Mouse (Mus musculus) embryonic facial prominence, embryonic 15.5 days (tissue): ENCODE measurements around the gene Mmp3. TPM values are rescaled to one million over a fixed set of nuclear protein-coding genes. Genes with fewer than 3 reads are reported as not detected.
"Not testable (repeated sequence)": the region's sequence is repeated elsewhere in the genome, so short reads cannot be mapped to it uniquely, and the experiment has no call there.

Source experiments
- ATAC-seq: fragments of 200-750 bp; cut with Nextera tagmentation; 2 replicates; pipeline ENCODE4 v1.8.0; 2017; ENCODE audit warnings: low read depth, moderate TSS enrichment; ENCODE audit not compliant: insufficient number of reproducible peaks, low FRiP score, low TSS enrichment
- H3K27ac ChIP-seq: fragments of 300-500 bp; sonication (generic); replicated peaks from 2 replicates; pipeline ENCODE4 v1.5.1; 2015; ENCODE audit warnings: mild to moderate bottlenecking, inconsistent platforms
- H3K27me3 ChIP-seq: fragments of 300-500 bp; sonication (generic); 2 replicates; pipeline ENCODE4 v1.6.1; 2015; ENCODE audit warnings: inconsistent platforms
- H3K36me3 ChIP-seq: fragments of 300-500 bp; sonication (generic); 2 replicates; pipeline ENCODE4 v1.6.1; 2015; ENCODE audit warnings: mild to moderate bottlenecking, inconsistent platforms
- H3K4me1 ChIP-seq: fragments of 300-500 bp; sonication (generic); 2 replicates; pipeline ENCODE4 v1.6.1; 2015; ENCODE audit warnings: inconsistent platforms
- H3K4me2 ChIP-seq: fragments of 300-500 bp; sonication (generic); replicated peaks from 2 replicates; pipeline ENCODE4 v1.6.1; 2015; ENCODE audit warnings: mild to moderate bottlenecking, inconsistent platforms
- H3K4me3 ChIP-seq: fragments of 300-500 bp; sonication (generic); replicated peaks from 2 replicates; pipeline ENCODE4 v1.5.1; 2015; ENCODE audit warnings: mild to moderate bottlenecking, inconsistent platforms
- H3K9ac ChIP-seq: fragments of 300-500 bp; sonication (generic); 2 replicates; pipeline ENCODE4 v1.6.1; 2015; ENCODE audit warnings: inconsistent platforms
- H3K9me3 ChIP-seq: fragments of 300-500 bp; sonication (generic); replicated peaks from 2 replicates; pipeline ENCODE4 v1.6.1; 2016; ENCODE audit warnings: inconsistent platforms
- WGBS: fragments of 180-500 bp; shearing (Covaris S2); methylation state at CpG from one replicate; pipeline ENCODE4 v1.1.7; 2015; 5-methylcytosine and 5-hydroxymethylcytosine counted together
- polyA plus RNA-seq: library from polyadenylated mRNA; unstranded; fragments of >200 nt; fragmentation: Nextera tagmentation; extraction: Ambion mirVana; gene quantifications from 2 replicates; pipeline ENCODE4 v1.2.1, GENCODE M21; 2015

The Mmp3 gene
- polyA plus RNA-seq = 0.54 and 0.61 TPM in 2 replicates

DNA sequence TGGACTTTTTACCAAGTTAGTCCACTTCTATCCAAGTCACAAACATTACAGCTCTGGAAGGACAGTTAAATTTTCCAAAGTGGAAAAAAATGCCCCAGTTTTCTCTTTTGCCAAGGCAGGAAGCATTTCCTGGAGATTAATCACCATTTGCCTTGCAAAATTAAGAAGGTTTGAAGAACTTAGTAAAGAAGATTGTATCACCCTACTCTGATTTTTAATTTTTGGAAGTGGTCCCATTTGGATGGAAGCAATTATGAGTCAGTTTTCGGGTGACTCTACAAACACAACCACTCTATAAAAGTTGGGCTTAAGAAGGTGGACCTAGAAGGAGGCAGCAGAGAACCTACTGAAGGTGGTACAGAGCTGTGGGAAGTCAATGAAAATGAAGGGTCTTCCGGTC lies at the start of gene Mmp3:
TSS of gene Mmp3 (plus strand) at position 301 of the 400 bp plus-strand sequence.
- Histone ChIP-seq H3K4me2 (no peak within 1 kb of the TSS), H3K9me3 (no peaks in the 10 kb centered on the region), H3K27ac (no peak within 1 kb of the TSS), H3K36me3 (no peaks in the 10 kb centered on the region), H3K27me3 (no peaks in the 10 kb centered on the region), H3K4me3 (no peak within 1 kb of the TSS), H3K4me1 (no peaks in the 10 kb centered on the region), H3K9ac (no peak within 1 kb of the TSS)
- 84% methylated on average over 2 of the region's 2 CpGs for WGBS
- ATAC-seq = no peak

DNA sequence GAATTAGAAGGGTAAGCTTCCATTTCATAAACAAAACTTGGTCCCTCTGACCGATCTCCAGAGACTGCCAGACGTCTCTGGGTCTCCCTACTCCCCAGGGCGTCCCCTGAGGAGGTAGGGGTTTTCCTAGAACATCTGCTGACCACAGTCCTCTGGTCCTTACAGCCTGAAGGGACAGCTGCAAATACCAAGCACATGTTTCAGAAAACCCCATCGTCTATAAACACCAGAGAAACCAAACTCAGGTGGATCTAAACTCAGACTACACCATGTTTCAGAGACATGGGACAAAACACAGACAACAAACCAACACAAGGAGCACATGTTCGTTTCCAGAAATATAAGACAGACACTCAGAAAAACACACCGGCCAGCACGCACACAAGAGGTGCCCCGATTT lies 49.1 kb upstream of the Mmp3 start:
- H3K36me3 ChIP-seq, H3K9me3 ChIP-seq, H3K27ac ChIP-seq, ATAC-seq, H3K4me3 ChIP-seq, H3K4me1 ChIP-seq, H3K9ac ChIP-seq, H3K4me2 ChIP-seq, H3K27me3 ChIP-seq: not testable (repeated sequence)
- WGBS = 72% methylated on average over 8 of the region's 8 CpGs

DNA sequence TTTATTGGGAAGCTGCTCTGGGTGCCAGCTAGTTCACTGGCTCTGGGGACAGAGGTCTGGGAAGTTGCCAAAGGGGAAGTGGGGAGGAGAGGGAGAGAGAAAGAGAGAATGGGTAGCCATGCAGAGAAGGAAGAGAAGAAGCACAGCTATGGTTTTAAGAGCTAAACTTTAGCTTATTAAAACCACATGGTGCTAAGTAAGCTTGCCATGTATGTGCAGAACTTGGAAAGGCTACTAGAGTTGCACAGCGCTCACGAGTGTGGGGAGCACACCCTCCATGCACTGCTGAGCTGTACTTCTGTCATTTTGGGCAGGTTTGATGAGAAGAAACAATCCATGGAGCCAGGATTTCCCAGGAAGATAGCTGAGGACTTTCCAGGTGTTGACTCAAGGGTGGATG lies 7.7 kb downstream of the Mmp3 start:
- H3K27me3 ChIP-seq = no peaks in the 10 kb centered on the region
- 38% methylated on average over 2 of the region's 2 CpGs for WGBS

DNA sequence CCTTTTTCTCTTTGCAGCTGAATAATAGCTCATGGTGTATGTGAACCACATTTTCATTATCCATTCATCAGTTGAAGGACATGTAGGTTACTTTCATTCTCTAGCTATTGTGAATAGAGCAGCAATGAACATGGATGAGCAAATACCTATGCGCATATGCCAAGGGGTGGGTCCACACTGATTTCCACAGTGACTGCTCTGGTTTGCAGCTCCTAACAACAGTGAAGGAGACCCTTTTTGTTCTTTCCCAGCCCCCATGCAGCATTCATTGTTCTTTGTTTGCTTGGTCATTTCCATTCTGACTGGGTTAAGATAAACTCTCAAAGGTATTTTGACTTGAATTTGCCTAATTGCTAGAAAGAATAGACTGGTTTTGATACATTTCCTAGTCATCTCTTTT lies 24.6 kb downstream of the Mmp3 start:
- Histone ChIP-seq H3K27me3 (no peaks in the 10 kb centered on the region), H3K9me3 (no peaks in the 10 kb centered on the region)
- ATAC-seq = no peak

More for the DNA sequence above, 7.7 kb downstream of the Mmp3 start:
- peak; percentile 60; the same call in 1 of the 2 replicates for ATAC-seq
- Histone ChIP-seq H3K9ac (no peak overlapping the region), H3K4me1 (no peaks in the 10 kb centered on the region; the same call in none of the 2 replicates), H3K9me3 (no peaks in the 10 kb centered on the region), H3K4me2 (no peak overlapping the region), H3K36me3 (no peaks in the 10 kb centered on the region), H3K4me3 (no peak overlapping the region), H3K27ac (no peak overlapping the region)

DNA sequence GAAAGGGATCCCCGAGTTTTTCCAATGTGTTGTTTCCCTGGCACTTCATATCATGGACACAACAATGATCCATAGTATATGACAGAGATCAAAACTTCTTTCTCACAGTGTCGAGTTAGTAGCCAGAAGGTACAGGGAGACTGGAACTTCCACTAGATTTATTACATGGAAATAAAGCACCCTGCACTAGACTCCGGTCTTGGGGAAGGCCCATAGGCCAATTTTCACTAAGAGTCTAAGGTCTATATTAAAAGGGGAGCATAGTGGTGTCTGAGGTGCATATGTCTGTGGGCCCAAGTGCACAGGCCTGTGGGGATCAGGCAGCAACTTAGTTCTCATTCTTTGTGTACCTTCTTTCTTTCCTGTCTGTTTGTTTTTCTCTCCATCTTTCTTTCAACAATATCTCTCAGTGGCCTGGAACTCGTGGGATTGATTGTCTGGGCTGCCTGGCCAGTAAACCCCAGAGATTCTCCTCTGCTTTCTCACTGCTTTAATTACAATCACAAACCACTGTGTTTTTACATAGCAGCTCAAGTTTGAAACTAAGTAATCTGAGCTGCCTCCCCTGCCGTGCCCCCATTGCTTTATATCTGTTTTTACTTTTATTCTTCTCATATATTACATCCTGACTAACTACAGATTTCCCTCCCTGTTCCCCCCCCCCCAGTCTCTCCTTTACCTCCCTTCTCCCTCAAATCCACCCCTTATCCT lies 38.2 kb downstream of the Mmp3 start:
- Histone ChIP-seq H3K27ac (no peak overlapping the region), H3K27me3 (no peaks in the 10 kb centered on the region), H3K4me1 (no peaks in the 10 kb centered on the region), H3K36me3 (no peaks in the 10 kb centered on the region), H3K9ac (no peak overlapping the region), H3K9me3 (no peaks in the 10 kb centered on the region), H3K4me2 (no peak overlapping the region), H3K4me3 (no peak overlapping the region)
- no peak for ATAC-seq
- WGBS = 58% methylated on average over 5 of the region's 5 CpGs

More for the DNA sequence above, 24.6 kb downstream of the Mmp3 start:
- Histone ChIP-seq H3K36me3 (no peaks in the 10 kb centered on the region), H3K27ac (no peak overlapping the region), H3K4me3 (no peak overlapping the region), H3K9ac (no peak overlapping the region), H3K4me2 (no peak overlapping the region), H3K4me1 (no peaks in the 10 kb centered on the region)
- 94% methylated on average over 1 of the region's 1 CpGs for WGBS

DNA sequence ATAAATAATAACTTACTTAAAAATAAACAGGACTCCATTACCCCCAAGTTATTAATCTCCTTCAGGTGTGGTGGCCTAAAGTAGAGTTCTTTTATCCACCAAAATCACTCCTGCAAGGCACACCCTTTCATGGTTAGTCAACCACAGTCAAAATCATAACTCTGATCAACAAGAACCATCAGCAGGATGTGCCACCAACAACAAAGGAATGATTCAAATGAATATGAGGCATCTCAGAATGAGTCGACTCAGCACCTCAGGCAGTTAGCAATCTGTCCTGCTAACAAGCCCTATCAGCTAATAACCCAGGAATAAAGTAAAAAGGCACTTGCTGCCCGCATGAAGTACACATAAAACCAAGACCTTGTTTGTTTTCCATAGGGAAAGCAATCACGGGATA lies 55.5 kb downstream of the Mmp3 start:
- WGBS = 80% methylated on average over 3 of the region's 3 CpGs
- no peak for ATAC-seq
- no peak overlapping the region for H3K4me3 ChIP-seq
- no peaks in the 10 kb centered on the region for H3K4me1 ChIP-seq
- H3K27me3 ChIP-seq = no peaks in the 10 kb centered on the region
- H3K36me3 ChIP-seq = no peaks in the 10 kb centered on the region
- H3K9ac ChIP-seq = no peak overlapping the region
- no peak overlapping the region for H3K4me2 ChIP-seq
- H3K27ac ChIP-seq = no peak overlapping the region
- H3K9me3 ChIP-seq = no peaks in the 10 kb centered on the region

DNA sequence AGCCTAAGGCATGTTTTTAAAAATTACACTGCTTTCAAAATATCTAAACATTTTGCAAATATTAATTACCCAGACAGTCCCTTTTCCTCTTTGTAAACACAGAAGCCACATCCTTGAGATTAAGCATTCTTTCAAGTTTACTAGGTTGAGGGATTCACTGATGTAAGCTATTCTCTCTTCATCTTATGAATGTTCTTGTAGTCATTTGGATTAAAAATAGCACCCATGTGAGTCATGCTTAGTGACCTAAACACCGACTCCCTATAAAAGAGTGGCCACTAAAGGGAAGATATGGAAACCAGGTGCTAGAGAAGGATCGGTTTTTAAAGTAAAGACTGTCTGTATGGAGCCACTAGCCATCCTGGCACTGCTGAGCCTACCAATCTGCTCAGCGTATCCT lies 56.4 kb downstream of the Mmp3 start, which contains the start of gene Mmp10:
TSS of gene Mmp10 (plus strand) at position 302 of the 400 bp plus-strand sequence.
- no peaks in the 10 kb centered on the region for H3K27me3 ChIP-seq
- H3K4me2 ChIP-seq = no peak within 1 kb of the TSS
- ATAC-seq = no peak
- no peaks in the 10 kb centered on the region for H3K36me3 ChIP-seq
- H3K27ac ChIP-seq = no peak within 1 kb of the TSS
- no peaks in the 10 kb centered on the region for H3K4me1 ChIP-seq
- H3K9ac ChIP-seq = no peak within 1 kb of the TSS
- no peaks in the 10 kb centered on the region for H3K9me3 ChIP-seq
- WGBS = 84% methylated on average over 3 of the region's 3 CpGs
- no peak within 1 kb of the TSS for H3K4me3 ChIP-seq

Other genes with a start within 250 kb of the Mmp3 start
- gene Mmp13, start 173.3 kb upstream of the Mmp3 start, polyA plus RNA-seq = 20.7 and 33.1 TPM in 2 replicates
- 0.08 and 0.80 TPM in 2 replicates for gene Mmp12, start 101.4 kb upstream of the Mmp3 start, polyA plus RNA-seq
- gene Mmp1b, start 57.8 kb upstream of the Mmp3 start, polyA plus RNA-seq = not detected in 2 replicates
- gene Mmp10, start 56.5 kb downstream of the Mmp3 start, polyA plus RNA-seq = not detected in 2 replicates
- gene Mmp8, start 112.6 kb downstream of the Mmp3 start, polyA plus RNA-seq = 1.0 and 1.2 TPM in 2 replicates
- gene Mmp27, start 125.6 kb downstream of the Mmp3 start, polyA plus RNA-seq = 0.33 TPM in 1 of 2 replicates, not detected in the other
- gene Mmp20, start 182.4 kb downstream of the Mmp3 start, polyA plus RNA-seq = not detected in 2 replicates
- 0.16 TPM in 1 of 2 replicates, not detected in the other for gene Mmp7, start 246.3 kb downstream of the Mmp3 start, polyA plus RNA-seq